Mouse (Mus musculus): Measurements from ENCODE around the gene Srgap3. TPM values are rescaled to one million over a fixed set of nuclear protein-coding genes. Genes with fewer than 3 reads are reported as not detected.
A peak's percentile ranks its signal among the peaks of the same experiment; 100 is the strongest.

Gene Srgap3
- polyA plus RNA-seq, 1 experiment from 2014 or later = 68.2 TPM

DNA sequence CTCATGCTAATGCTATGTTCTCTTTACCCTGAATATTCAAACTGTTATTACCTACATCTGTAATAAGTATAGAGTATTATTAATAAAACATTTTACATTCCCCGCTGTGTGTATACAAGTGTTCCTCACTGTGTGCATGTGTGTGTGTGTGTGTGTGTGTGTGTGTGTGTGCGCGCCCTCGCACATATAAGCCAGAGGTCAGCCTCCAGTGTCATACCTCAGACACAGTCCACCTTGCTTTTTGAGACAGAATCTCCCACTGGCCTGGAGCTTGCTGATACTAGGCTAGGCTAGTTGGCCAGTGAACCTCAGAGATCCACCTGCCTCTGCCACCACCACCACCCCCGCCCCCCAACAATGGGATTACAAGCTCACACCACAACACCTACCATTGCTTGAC, 43.3 kb downstream of the Srgap3 start:
- Histone ChIP-seq H3K4me2 (ENCODE audit: low read depth, low read length) (no peak overlapping the region), H3K4me1 (ENCODE audit: control insufficient read depth, insufficient read depth, low read length) (peaks cover 45% of the 10 kb centered on the region), H3K36me3 (ENCODE audit: control insufficient read depth, insufficient read depth, low read length) (no peaks in the 10 kb centered on the region), H3K27me3 (ENCODE audit: control insufficient read depth, insufficient read depth, low read length) (no peaks in the 10 kb centered on the region), H3K9ac (replicated peaks; ENCODE audit: low read depth, low read length) (no peak overlapping the region; the same call in 1 of the 2 replicates), H3K9me3 (ENCODE audit: control insufficient read depth, low read length) (no peaks in the 10 kb centered on the region), H3K27ac (ENCODE audit: low read depth, low read length) (peak overlapping the region; percentile 79), H3K4me3 (ENCODE audit: low read depth, low read length) (no peak overlapping the region)
- ATAC-seq (ENCODE audit: low read depth) = 0 out of 2 replicates have a peak, but pooled peaks have one; percentile 9
- 82% methylated on average over 5 of the region's 5 CpGs for WGBS

DNA sequence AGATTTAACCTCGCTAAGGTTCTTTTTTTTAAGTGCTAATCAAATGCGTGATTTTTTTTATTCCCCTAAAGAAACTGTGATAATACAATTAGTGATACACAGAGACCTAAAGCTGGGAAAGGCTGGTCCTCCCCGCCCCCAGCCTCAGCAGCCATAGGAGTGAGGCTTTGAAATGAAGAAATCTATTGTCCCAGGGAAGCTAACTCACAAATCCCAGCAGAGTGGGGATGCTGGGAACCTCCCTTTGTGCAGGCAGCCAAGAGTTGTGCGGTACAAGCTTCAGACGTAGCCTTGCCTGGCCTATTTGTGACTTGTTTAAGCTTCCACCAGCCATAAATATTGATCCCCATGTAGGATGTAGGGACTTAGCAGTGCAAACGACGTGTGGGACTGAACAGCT, 43.8 kb downstream of the Srgap3 start:
- no peak overlapping the region for H3K4me3 ChIP-seq (ENCODE audit: low read depth, low read length)
- H3K4me2 ChIP-seq (ENCODE audit: low read depth, low read length) = peak overlapping the region; percentile 9; the same call in 1 of the 2 replicates
- WGBS = 5% methylated on average over 7 of the region's 7 CpGs
- peak; percentile 67 for ATAC-seq (ENCODE audit: low read depth)
- H3K9ac ChIP-seq (replicated peaks; ENCODE audit: low read depth, low read length) = no peak overlapping the region; the same call in 1 of the 2 replicates
- H3K36me3 ChIP-seq (ENCODE audit: control insufficient read depth, insufficient read depth, low read length) = no peaks in the 10 kb centered on the region
- H3K9me3 ChIP-seq (ENCODE audit: control insufficient read depth, low read length) = no peaks in the 10 kb centered on the region
- H3K4me1 ChIP-seq (ENCODE audit: control insufficient read depth, insufficient read depth, low read length) = peaks cover 45% of the 10 kb centered on the region
- peak overlapping the region; percentile 79 for H3K27ac ChIP-seq (ENCODE audit: low read depth, low read length)
- no peaks in the 10 kb centered on the region for H3K27me3 ChIP-seq (ENCODE audit: control insufficient read depth, insufficient read depth, low read length)

DNA sequence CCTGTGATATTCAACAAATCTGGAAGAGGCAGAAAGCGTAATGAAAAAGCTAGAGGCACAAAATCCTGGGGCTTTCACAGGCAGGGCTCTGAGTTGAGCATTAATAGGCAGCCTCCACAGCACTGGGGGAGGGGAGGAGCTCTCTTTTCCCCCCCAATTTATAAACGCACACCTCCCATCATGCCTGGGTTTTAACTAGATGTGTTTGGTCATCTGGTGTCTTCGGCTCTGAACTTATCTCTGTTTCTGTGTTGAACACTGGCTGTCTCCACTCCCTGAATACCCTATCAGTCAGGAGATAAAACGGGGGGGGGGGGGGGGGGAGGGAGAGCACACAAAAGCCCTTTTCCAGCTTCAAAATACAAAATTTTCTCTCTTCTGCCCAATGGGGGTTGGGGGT, 44.3 kb downstream of the Srgap3 start:
- H3K4me1 ChIP-seq (ENCODE audit: control insufficient read depth, insufficient read depth, low read length) = peaks cover 45% of the 10 kb centered on the region
- peak overlapping the region; percentile 9; the same call in 1 of the 2 replicates for H3K4me2 ChIP-seq (ENCODE audit: low read depth, low read length)
- H3K27me3 ChIP-seq (ENCODE audit: control insufficient read depth, insufficient read depth, low read length) = no peaks in the 10 kb centered on the region
- H3K9ac ChIP-seq (replicated peaks; ENCODE audit: low read depth, low read length) = no peak overlapping the region; the same call in 1 of the 2 replicates
- WGBS = 8% methylated on average over 4 of the region's 4 CpGs
- H3K9me3 ChIP-seq (ENCODE audit: control insufficient read depth, low read length) = no peaks in the 10 kb centered on the region
- H3K36me3 ChIP-seq (ENCODE audit: control insufficient read depth, insufficient read depth, low read length) = no peaks in the 10 kb centered on the region
- no peak for ATAC-seq (ENCODE audit: low read depth)
- no peak overlapping the region for H3K4me3 ChIP-seq (ENCODE audit: low read depth, low read length)
- H3K27ac ChIP-seq (ENCODE audit: low read depth, low read length) = peak overlapping the region; percentile 79

DNA sequence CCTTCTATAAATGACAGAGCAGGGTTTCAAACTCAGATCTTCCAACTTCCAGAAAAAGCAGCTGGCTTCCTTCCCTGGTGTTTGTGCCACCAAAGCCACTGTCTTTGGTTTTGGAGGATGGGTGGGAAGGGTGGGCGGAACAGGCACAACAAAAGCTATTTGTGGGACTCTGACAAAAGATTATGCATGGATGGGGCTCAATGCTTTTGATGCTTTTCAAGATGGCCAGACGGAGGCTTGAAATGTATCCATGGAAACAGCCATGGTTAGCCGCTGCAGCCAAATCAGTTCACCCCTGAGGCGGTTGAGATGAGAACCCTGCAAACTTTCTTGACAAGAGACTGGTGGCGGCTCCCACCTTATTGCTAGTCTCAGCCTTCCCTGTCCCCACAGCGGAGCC, 46.8 kb downstream of the Srgap3 start:
- Histone ChIP-seq H3K9me3 (ENCODE audit: control insufficient read depth, low read length) (no peaks in the 10 kb centered on the region), H3K9ac (replicated peaks; ENCODE audit: low read depth, low read length) (no peak overlapping the region), H3K27ac (ENCODE audit: low read depth, low read length) (peak overlapping the region; percentile 63; the same call in 1 of the 2 replicates), H3K36me3 (ENCODE audit: control insufficient read depth, insufficient read depth, low read length) (no peaks in the 10 kb centered on the region), H3K27me3 (ENCODE audit: control insufficient read depth, insufficient read depth, low read length) (no peaks in the 10 kb centered on the region), H3K4me2 (ENCODE audit: low read depth, low read length) (no peak overlapping the region), H3K4me1 (ENCODE audit: control insufficient read depth, insufficient read depth, low read length) (peaks cover 59% of the 10 kb centered on the region), H3K4me3 (ENCODE audit: low read depth, low read length) (no peak overlapping the region)
- WGBS = 13% methylated on average over 6 of the region's 6 CpGs
- 0 out of 2 replicates have a peak, but pooled peaks have one; percentile 5 for ATAC-seq (ENCODE audit: low read depth)

DNA sequence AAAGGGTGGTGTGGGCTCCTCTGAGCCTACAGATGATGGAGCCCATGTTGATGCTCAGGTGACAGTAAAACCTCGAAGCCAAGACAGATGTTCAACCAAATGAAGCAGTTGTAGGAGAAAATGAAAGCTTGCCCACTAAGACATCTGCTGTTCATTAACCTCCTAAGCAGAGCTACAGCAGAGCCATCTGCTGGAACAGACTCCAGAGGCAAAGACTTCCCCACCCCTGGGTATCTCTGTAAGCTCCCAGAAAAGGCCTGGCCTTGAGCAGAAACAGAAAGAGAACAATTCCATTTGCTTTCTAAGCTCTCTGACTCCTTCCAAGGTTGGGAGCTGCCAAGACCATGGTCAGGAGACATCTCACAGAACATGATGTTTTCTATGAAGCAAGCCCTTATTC, 47.4 kb downstream of the Srgap3 start:
- no peak overlapping the region for H3K4me3 ChIP-seq (ENCODE audit: low read depth, low read length)
- ATAC-seq (ENCODE audit: low read depth) = no peak
- no peak overlapping the region for H3K4me2 ChIP-seq (ENCODE audit: low read depth, low read length)
- peaks cover 59% of the 10 kb centered on the region for H3K4me1 ChIP-seq (ENCODE audit: control insufficient read depth, insufficient read depth, low read length)
- no peaks in the 10 kb centered on the region for H3K9me3 ChIP-seq (ENCODE audit: control insufficient read depth, low read length)
- no peak overlapping the region for H3K9ac ChIP-seq (replicated peaks; ENCODE audit: low read depth, low read length)
- no peaks in the 10 kb centered on the region for H3K36me3 ChIP-seq (ENCODE audit: control insufficient read depth, insufficient read depth, low read length)
- WGBS = 16% methylated on average over 1 of the region's 1 CpGs
- no peaks in the 10 kb centered on the region for H3K27me3 ChIP-seq (ENCODE audit: control insufficient read depth, insufficient read depth, low read length)
- H3K27ac ChIP-seq (ENCODE audit: low read depth, low read length) = peak overlapping the region; percentile 63

DNA sequence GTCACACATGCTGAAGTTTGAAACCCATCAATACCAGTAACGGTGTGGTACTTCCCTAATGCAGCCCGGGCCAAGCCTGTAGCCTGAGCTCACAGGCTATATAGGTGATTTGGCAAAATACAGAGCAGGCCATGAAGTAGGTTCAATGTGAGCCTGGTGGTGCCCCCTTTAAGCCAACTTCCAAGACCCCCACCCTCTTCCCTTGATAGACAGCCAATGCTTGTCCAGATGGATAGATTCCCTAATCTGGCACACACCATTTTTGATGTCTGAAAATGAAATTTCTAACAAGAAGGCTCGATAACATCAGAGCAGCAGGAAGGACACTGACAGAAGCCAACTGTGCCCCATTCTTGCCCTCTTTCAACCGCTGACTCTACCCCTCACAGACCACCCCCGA, 47.8 kb downstream of the Srgap3 start:
- H3K27me3 ChIP-seq (ENCODE audit: control insufficient read depth, insufficient read depth, low read length) = no peaks in the 10 kb centered on the region
- H3K27ac ChIP-seq (ENCODE audit: low read depth, low read length) = peak overlapping the region; percentile 63; the same call in 1 of the 2 replicates
- no peaks in the 10 kb centered on the region for H3K36me3 ChIP-seq (ENCODE audit: control insufficient read depth, insufficient read depth, low read length)
- WGBS = 73% methylated on average over 5 of the region's 5 CpGs
- ATAC-seq (ENCODE audit: low read depth) = no peak
- no peaks in the 10 kb centered on the region for H3K9me3 ChIP-seq (ENCODE audit: control insufficient read depth, low read length)
- peaks cover 59% of the 10 kb centered on the region for H3K4me1 ChIP-seq (ENCODE audit: control insufficient read depth, insufficient read depth, low read length)
- H3K4me2 ChIP-seq (ENCODE audit: low read depth, low read length) = no peak overlapping the region
- no peak overlapping the region for H3K9ac ChIP-seq (replicated peaks; ENCODE audit: low read depth, low read length)
- no peak overlapping the region for H3K4me3 ChIP-seq (ENCODE audit: low read depth, low read length)

DNA sequence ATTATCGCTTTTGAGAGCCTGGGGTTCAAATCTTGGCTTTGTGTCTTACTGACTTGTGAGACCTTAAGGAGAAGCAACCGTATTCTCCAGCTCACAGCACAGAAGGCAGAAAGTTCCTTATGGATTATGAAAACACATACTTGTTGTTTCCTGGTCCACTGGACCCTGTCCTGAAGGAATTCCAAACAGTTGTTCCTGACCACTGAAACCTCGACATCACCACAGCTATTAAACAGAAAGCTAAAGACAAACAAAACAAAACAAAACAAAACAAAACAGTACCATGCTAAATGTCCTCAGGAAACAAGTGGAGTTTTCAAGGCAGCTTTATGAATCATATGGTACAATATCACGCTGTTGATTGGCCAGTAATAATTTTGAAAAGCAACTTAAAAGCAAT, 48.6 kb downstream of the Srgap3 start:
- WGBS = 71% methylated on average over 4 of the region's 4 CpGs
- Histone ChIP-seq H3K4me3 (ENCODE audit: low read depth, low read length) (no peak overlapping the region), H3K36me3 (ENCODE audit: control insufficient read depth, insufficient read depth, low read length) (no peaks in the 10 kb centered on the region), H3K4me2 (ENCODE audit: low read depth, low read length) (no peak overlapping the region), H3K4me1 (ENCODE audit: control insufficient read depth, insufficient read depth, low read length) (peaks cover 52% of the 10 kb centered on the region), H3K27me3 (ENCODE audit: control insufficient read depth, insufficient read depth, low read length) (no peaks in the 10 kb centered on the region), H3K9ac (replicated peaks; ENCODE audit: low read depth, low read length) (no peak overlapping the region), H3K27ac (ENCODE audit: low read depth, low read length) (no peak overlapping the region), H3K9me3 (ENCODE audit: control insufficient read depth, low read length) (no peaks in the 10 kb centered on the region)
- no peak for ATAC-seq (ENCODE audit: low read depth)

DNA sequence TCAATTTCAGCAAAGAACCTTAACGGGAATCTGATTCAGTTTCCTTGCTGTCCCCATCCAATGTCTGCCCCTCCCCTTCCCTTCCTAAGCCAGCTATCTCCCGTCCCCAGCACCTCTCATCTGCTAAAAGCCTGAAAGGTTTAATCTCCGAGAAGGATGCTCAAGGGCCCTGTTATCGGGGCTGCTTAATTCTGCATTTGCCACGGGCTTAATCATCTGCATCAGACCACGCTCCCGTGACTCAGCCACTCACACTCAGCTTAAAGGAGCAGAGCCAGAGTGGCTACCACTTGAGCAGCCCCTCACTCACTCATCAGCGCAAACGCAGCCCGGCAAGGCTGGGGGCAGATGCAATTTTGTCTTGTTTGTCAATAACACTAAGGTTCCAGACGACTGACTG, 50.7 kb downstream of the Srgap3 start:
- H3K4me1 ChIP-seq (ENCODE audit: control insufficient read depth, insufficient read depth, low read length) = peaks cover 36% of the 10 kb centered on the region; the same call in 1 of the 2 replicates
- 23% methylated on average over 11 of the region's 11 CpGs for WGBS
- peak; percentile 84 for ATAC-seq (ENCODE audit: low read depth)
- H3K4me2 ChIP-seq (ENCODE audit: low read depth, low read length) = peak overlapping the region; percentile 4; the same call in 1 of the 2 replicates
- H3K9ac ChIP-seq (replicated peaks; ENCODE audit: low read depth, low read length) = no peak overlapping the region
- no peaks in the 10 kb centered on the region for H3K9me3 ChIP-seq (ENCODE audit: control insufficient read depth, low read length)
- peak overlapping the region; percentile 72 for H3K27ac ChIP-seq (ENCODE audit: low read depth, low read length)
- H3K27me3 ChIP-seq (ENCODE audit: control insufficient read depth, insufficient read depth, low read length) = no peaks in the 10 kb centered on the region
- H3K36me3 ChIP-seq (ENCODE audit: control insufficient read depth, insufficient read depth, low read length) = no peaks in the 10 kb centered on the region
- H3K4me3 ChIP-seq (ENCODE audit: low read depth, low read length) = no peak overlapping the region

DNA sequence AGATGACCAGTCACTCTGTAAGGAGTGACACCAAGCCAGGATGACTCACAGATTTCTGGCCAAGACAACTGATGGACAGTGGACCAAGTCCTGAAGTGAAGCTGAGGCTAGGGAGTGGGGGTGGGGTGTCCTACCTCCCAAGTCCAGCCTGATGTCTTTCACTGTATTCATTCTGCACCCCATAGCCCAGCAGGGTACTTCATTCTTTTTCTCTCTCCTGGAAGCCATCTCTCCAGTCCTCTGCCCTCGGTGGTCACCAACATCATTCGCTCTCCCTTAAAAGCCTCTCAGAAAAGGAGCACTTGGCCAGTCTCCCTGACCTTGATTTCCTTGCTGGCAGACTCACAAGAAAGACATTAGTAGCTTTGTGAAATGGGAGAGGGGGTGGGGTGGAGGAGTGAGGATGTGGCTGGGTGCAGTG, 56.7 kb downstream of the Srgap3 start:
- Histone ChIP-seq H3K27me3 (ENCODE audit: control insufficient read depth, insufficient read depth, low read length) (no peaks in the 10 kb centered on the region), H3K9me3 (ENCODE audit: control insufficient read depth, low read length) (no peaks in the 10 kb centered on the region), H3K4me1 (ENCODE audit: control insufficient read depth, insufficient read depth, low read length) (peaks cover 4% of the 10 kb centered on the region), H3K36me3 (ENCODE audit: control insufficient read depth, insufficient read depth, low read length) (no peaks in the 10 kb centered on the region), H3K27ac (ENCODE audit: low read depth, low read length) (no peak overlapping the region), H3K4me2 (ENCODE audit: low read depth, low read length) (no peak overlapping the region), H3K4me3 (ENCODE audit: low read depth, low read length) (no peak overlapping the region), H3K9ac (replicated peaks; ENCODE audit: low read depth, low read length) (no peak overlapping the region)
- WGBS = 57% methylated on average over 2 of the region's 2 CpGs
- no peak for ATAC-seq (ENCODE audit: low read depth)
